Mouse (Mus musculus): ENCODE results near the gene Apol9b. TPM values are rescaled to one million over a fixed set of nuclear protein-coding genes. Genes with fewer than 3 reads are reported as not detected.
A peak's percentile ranks its signal among the peaks of the same experiment; 100 is the strongest.

The Apol9b gene
- polyA plus RNA-seq, 1 experiment, result 2.1 TPM

DNA sequence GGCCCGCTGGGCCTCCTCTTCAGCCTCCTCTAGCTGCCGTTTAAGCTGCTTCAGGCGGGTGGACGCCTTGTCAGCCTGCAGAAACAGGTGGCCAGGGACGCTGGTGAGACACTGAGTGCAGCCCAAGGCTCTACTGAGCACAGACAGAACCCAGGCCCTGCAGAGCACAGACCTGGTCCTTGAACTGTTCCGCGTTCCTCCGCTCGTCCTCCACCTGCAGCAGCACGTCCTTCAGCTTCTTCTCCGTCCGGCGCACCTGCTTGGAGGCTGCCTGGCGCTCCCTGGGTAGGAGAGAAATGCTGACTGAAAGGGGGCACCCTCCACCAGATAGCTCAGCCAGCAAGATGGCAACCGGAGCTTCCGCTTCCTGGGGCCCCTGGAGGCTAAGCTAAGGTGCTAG lies 34.2 kb downstream of the Apol9b start:
- WGBS, result 87% methylated on average over 16 of the region's 16 CpGs
- Histone ChIP-seq H3K27ac (ENCODE audit: insufficient read depth, low read depth, low read length) (no peak overlapping the region), H3K27me3 (replicated peaks; ENCODE audit: control insufficient read depth, insufficient read depth, low read length) (no peaks in the 10 kb centered on the region), H3K4me1 (ENCODE audit: control insufficient read depth, insufficient read depth, low read length) (no peaks in the 10 kb centered on the region), H3K4me3 (ENCODE audit: insufficient read depth, low read depth, low read length) (no peak overlapping the region), H3K36me3 (ENCODE audit: control insufficient read depth, insufficient read depth, low read length) (peaks cover 20% of the 10 kb centered on the region)
- TF ChIP-seq POLR2A (IDR thresholded peaks at IDR 0.05; ENCODE audit: low read depth, low read length) (no peak), CTCF (conservative IDR thresholded peaks at IDR 0.05; ENCODE audit: insufficient read depth, insufficient read length, low read depth, low read length) (no peak)
- DNase-seq, result no peak

DNA sequence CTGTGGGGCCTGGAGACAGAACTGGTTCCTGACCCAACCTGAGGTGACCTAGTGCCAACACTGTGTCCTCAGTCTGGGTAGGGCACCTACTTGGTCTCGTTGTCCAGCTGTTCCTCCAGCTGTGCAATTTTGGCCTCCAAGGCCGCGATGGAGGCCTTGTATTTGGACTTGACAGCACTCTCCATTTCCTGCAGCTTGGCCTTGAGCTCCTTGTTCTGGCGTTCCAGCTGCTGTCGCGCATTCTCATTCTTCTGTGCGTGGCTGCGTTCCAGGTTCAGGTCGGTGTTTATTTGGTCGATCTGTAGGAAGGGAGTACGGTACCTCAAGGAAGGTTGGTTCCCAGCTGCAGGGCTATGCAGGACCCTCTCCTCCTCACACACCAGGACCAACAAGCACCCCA lies 34.9 kb downstream of the Apol9b start:
- no peak overlapping the region for H3K4me3 ChIP-seq (ENCODE audit: insufficient read depth, low read depth, low read length)
- peaks cover 20% of the 10 kb centered on the region for H3K36me3 ChIP-seq (ENCODE audit: control insufficient read depth, insufficient read depth, low read length)
- H3K4me1 ChIP-seq (ENCODE audit: control insufficient read depth, insufficient read depth, low read length), result no peaks in the 10 kb centered on the region
- 71% methylated on average over 11 of the region's 11 CpGs for WGBS
- TF ChIP-seq POLR2A (IDR thresholded peaks at IDR 0.05; ENCODE audit: low read depth, low read length) (no peak), CTCF (conservative IDR thresholded peaks at IDR 0.05; ENCODE audit: insufficient read depth, insufficient read length, low read depth, low read length) (no peak)
- H3K27ac ChIP-seq (ENCODE audit: insufficient read depth, low read depth, low read length), result peak overlapping the region; percentile 45; the same call in 1 of the 2 replicates
- no peak for DNase-seq
- no peaks in the 10 kb centered on the region for H3K27me3 ChIP-seq (replicated peaks; ENCODE audit: control insufficient read depth, insufficient read depth, low read length)

DNA sequence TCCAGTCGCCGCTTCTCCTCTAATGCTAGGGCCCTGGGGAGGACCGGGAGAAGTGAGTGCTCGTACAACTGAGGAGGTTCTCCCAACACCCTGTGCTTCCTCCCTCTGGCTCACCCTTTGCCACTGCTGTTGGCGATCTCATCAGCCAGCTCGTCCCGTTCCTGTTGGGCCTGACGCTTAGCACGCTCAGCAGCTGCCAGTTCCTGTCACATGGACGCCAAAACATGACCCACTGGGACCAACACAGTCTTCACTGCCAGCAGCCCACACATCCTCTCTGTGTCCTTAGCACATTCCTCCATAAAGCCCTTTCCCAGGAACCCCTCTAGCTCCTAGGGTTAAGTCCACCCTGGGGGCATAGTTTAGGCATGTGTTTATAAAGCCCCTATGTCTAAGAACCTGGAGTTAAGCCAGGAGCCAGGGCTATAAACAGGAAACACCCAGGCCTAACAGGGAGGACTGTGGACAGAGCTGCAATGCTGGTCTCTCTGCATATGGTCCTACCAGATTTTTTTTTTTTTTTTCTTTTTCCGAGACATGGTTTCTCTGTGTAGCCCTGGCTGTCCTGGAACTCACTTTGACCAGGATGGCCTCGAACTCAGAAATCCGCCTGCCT lies 35.7 kb downstream of the Apol9b start:
- H3K27me3 ChIP-seq (replicated peaks; ENCODE audit: control insufficient read depth, insufficient read depth, low read length), result no peaks in the 10 kb centered on the region
- H3K36me3 ChIP-seq (ENCODE audit: control insufficient read depth, insufficient read depth, low read length), result peaks cover 22% of the 10 kb centered on the region
- no peak for TF ChIP-seq CTCF (conservative IDR thresholded peaks at IDR 0.05; ENCODE audit: insufficient read depth, insufficient read length, low read depth, low read length)
- no peak for TF ChIP-seq POLR2A (IDR thresholded peaks at IDR 0.05; ENCODE audit: low read depth, low read length)
- H3K4me1 ChIP-seq (ENCODE audit: control insufficient read depth, insufficient read depth, low read length), result no peaks in the 10 kb centered on the region
- whole genome bisulfite sequencing, result 65% methylated on average over 13 of the region's 13 CpGs
- H3K27ac ChIP-seq (ENCODE audit: insufficient read depth, low read depth, low read length), result peak overlapping the region; percentile 45; the same call in 1 of the 2 replicates
- no peak overlapping the region for H3K4me3 ChIP-seq (ENCODE audit: insufficient read depth, low read depth, low read length)
- peak; percentile 77 for DNase-seq

DNA sequence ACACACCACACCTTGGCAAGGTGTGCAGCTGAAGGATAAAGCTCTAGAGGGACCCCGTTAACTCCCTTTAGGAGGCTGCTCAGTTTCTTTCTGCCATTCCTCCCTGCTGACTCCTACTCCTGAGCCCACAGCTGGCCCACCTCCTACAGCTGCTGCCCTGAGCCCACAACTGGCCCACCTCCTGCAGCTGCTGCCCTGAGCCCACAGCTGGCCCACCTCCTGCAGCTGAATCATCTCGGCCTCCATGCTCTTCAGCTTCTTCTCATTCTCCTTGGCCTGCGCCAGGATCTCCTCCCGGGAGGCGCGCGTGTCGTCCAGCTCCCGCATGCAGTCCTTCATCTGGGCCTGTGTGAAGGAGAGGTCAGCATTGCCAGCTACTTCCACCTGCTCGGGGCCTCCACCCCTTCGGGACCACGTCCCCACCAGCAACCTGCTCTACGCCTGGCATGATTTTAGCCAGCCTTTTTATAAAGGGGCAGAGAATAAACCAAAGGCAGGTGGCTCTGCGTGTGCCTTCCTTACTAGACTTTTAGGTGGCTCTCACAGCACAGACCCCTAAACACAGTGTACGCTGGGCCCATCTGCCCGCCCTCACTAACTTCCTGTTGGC lies 36.8 kb downstream of the Apol9b start:
- Histone ChIP-seq H3K27me3 (replicated peaks; ENCODE audit: control insufficient read depth, insufficient read depth, low read length) (no peaks in the 10 kb centered on the region), H3K27ac (ENCODE audit: insufficient read depth, low read depth, low read length) (no peak overlapping the region), H3K36me3 (ENCODE audit: control insufficient read depth, insufficient read depth, low read length) (peaks cover 22% of the 10 kb centered on the region), H3K4me3 (ENCODE audit: insufficient read depth, low read depth, low read length) (no peak overlapping the region), H3K4me1 (ENCODE audit: control insufficient read depth, insufficient read depth, low read length) (no peaks in the 10 kb centered on the region)
- WGBS, result 81% methylated on average over 16 of the region's 16 CpGs
- no peak for DNase-seq
- no peak for TF ChIP-seq POLR2A (IDR thresholded peaks at IDR 0.05; ENCODE audit: low read depth, low read length)
- TF ChIP-seq CTCF (conservative IDR thresholded peaks at IDR 0.05; ENCODE audit: insufficient read depth, insufficient read length, low read depth, low read length), result no peak

DNA sequence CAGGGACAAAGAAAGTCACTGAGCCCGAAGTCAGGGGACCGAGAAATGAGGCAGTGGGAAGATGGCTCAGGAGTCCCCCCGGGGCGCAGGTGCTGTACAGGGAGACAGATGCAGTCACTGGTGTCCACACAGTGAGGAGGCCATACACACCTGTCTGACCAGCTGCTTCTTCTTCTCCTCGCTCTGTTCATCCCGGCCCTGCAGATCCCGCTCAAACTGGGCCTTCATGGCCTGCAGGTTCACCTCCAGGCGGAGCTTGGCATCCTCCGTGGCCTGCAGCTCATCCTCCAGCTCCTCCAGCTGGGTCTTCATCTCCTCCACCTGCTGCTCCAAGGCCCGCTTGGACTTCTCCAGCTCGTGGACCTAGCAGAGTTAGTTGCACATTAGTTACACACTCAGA lies 38.1 kb downstream of the Apol9b start:
- Histone ChIP-seq H3K4me1 (ENCODE audit: control insufficient read depth, insufficient read depth, low read length) (no peaks in the 10 kb centered on the region), H3K27ac (ENCODE audit: insufficient read depth, low read depth, low read length) (no peak overlapping the region), H3K27me3 (replicated peaks; ENCODE audit: control insufficient read depth, insufficient read depth, low read length) (no peaks in the 10 kb centered on the region), H3K4me3 (ENCODE audit: insufficient read depth, low read depth, low read length) (no peak overlapping the region), H3K36me3 (ENCODE audit: control insufficient read depth, insufficient read depth, low read length) (peaks cover 16% of the 10 kb centered on the region)
- DNase-seq, result no peak
- TF ChIP-seq POLR2A (IDR thresholded peaks at IDR 0.05; ENCODE audit: low read depth, low read length) (no peak), CTCF (conservative IDR thresholded peaks at IDR 0.05; ENCODE audit: insufficient read depth, insufficient read length, low read depth, low read length) (no peak)
- WGBS, result 90% methylated on average over 11 of the region's 11 CpGs

DNA sequence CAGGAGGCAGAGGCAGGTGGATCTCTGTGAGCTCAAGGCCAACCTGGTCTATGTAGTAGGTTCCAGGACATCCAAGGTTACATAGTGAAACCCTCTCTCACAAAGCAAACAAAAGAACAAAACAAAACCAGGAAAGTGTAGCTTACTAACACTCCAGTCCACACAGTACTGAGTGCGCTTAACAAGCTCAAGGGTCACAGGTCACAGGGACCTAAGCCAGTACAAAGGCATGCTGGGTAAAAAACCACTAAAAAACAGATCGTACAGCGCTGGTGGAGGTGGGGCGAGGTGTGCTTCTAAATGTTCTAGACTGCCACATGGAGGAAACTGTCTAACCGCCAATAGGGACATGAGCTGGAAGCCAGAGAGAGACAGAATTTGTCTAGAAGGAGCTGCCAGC lies 41.5 kb downstream of the Apol9b start:
- TF ChIP-seq CTCF (conservative IDR thresholded peaks at IDR 0.05; ENCODE audit: insufficient read depth, insufficient read length, low read depth, low read length) (no peak), POLR2A (IDR thresholded peaks at IDR 0.05; ENCODE audit: low read depth, low read length) (no peak)
- no peak overlapping the region for H3K27ac ChIP-seq (ENCODE audit: insufficient read depth, low read depth, low read length)
- WGBS, result 66% methylated on average over 5 of the region's 5 CpGs
- peaks cover 16% of the 10 kb centered on the region for H3K36me3 ChIP-seq (ENCODE audit: control insufficient read depth, insufficient read depth, low read length)
- no peaks in the 10 kb centered on the region for H3K27me3 ChIP-seq (replicated peaks; ENCODE audit: control insufficient read depth, insufficient read depth, low read length)
- no peaks in the 10 kb centered on the region for H3K4me1 ChIP-seq (ENCODE audit: control insufficient read depth, insufficient read depth, low read length)
- H3K4me3 ChIP-seq (ENCODE audit: insufficient read depth, low read depth, low read length), result no peak overlapping the region
- DNase-seq, result peak; percentile 55

- no peak for TF ChIP-seq POLR2A (IDR thresholded peaks at IDR 0.05; ENCODE audit: low read depth, low read length)
- TF ChIP-seq CTCF (conservative IDR thresholded peaks at IDR 0.05; ENCODE audit: insufficient read depth, insufficient read length, low read depth, low read length), result no peak
- DNase-seq, result no peak
- H3K27me3 ChIP-seq (replicated peaks; ENCODE audit: control insufficient read depth, insufficient read depth, low read length), result no peaks in the 10 kb centered on the region
- H3K27ac ChIP-seq (ENCODE audit: insufficient read depth, low read depth, low read length), result no peak overlapping the region
- H3K4me1 ChIP-seq (ENCODE audit: control insufficient read depth, insufficient read depth, low read length), result no peaks in the 10 kb centered on the region
- peaks cover 16% of the 10 kb centered on the region for H3K36me3 ChIP-seq (ENCODE audit: control insufficient read depth, insufficient read depth, low read length)
- no peak overlapping the region for H3K4me3 ChIP-seq (ENCODE audit: insufficient read depth, low read depth, low read length)
- 89% methylated on average over 9 of the region's 9 CpGs for WGBS
These were observed 42.1 kb downstream of the Apol9b start for GRCm38 (mm10) chr15:77770942-77771341.
